Mouse (Mus musculus): ENCODE data around the gene Dnajb8. TPM values are rescaled to one million over a fixed set of nuclear protein-coding genes. Genes with fewer than 3 reads are reported as not detected.

Gene Dnajb8
- total and polyA plus RNA-seq, 2 experiments from 2014 or later, result not detected

- peak; percentile 70 for TF ChIP-seq CTCF (IDR thresholded peaks at IDR 0.05)
- Histone ChIP-seq H3K4me2 (ENCODE audit: low read depth, low read length, poor library complexity, severe bottlenecking) (no peak overlapping the region), H3K9ac (replicated peaks; ENCODE audit: low read length, poor library complexity, severe bottlenecking) (no peak overlapping the region), H3K4me1 (ENCODE audit: insufficient read depth, low read length) (no peaks in the 10 kb centered on the region), H3K27ac (ENCODE audit: low read depth, low read length) (no peak overlapping the region), H3K27me3 (ENCODE audit: insufficient read depth, low read length) (no peaks in the 10 kb centered on the region), H3K36me3 (ENCODE audit: insufficient read depth, low read length) (no peaks in the 10 kb centered on the region), H3K4me3 (ENCODE audit: low read depth, low read length) (no peak overlapping the region), H3K9me3 (ENCODE audit: low read length) (no peaks in the 10 kb centered on the region)
- peak; percentile 41 for DNase-seq (ENCODE audit: low spot score)
- ATAC-seq (ENCODE audit: low FRiP score), result peak; percentile 68; the same call in 1 of the 2 replicates
- 6% methylated on average over 15 of the region's 15 CpGs for WGBS
Observed at GRCm38 (mm10) chr6:88242604-88243003, 20.5 kb downstream of the Dnajb8 start.

- Histone ChIP-seq H3K4me2 (ENCODE audit: low read depth, low read length, poor library complexity, severe bottlenecking) (no peak overlapping the region), H3K9me3 (ENCODE audit: low read length) (no peaks in the 10 kb centered on the region), H3K4me3 (ENCODE audit: low read depth, low read length) (no peak overlapping the region), H3K4me1 (ENCODE audit: insufficient read depth, low read length) (no peaks in the 10 kb centered on the region), H3K9ac (replicated peaks; ENCODE audit: low read length, poor library complexity, severe bottlenecking) (no peak overlapping the region), H3K36me3 (ENCODE audit: insufficient read depth, low read length) (0 out of 2 replicates have a peak, but pooled peaks cover 3% of the 10 kb centered on the region), H3K27ac (ENCODE audit: low read depth, low read length) (no peak overlapping the region), H3K27me3 (ENCODE audit: insufficient read depth, low read length) (no peaks in the 10 kb centered on the region)
- WGBS, result 91% methylated on average over 1 of the region's 1 CpGs
- ATAC-seq (ENCODE audit: low FRiP score) (no peak), DNase-seq (ENCODE audit: low spot score) (peak; percentile 11)
- no peak for TF ChIP-seq CTCF (IDR thresholded peaks at IDR 0.05)
Observed at GRCm38 (mm10) chr6:88249231-88249630, 27.2 kb downstream of the Dnajb8 start.

- no peak for TF ChIP-seq CTCF (IDR thresholded peaks at IDR 0.05)
- Histone ChIP-seq H3K4me1 (ENCODE audit: insufficient read depth, low read length) (no peaks in the 10 kb centered on the region), H3K9me3 (ENCODE audit: low read length) (no peaks in the 10 kb centered on the region), H3K27ac (ENCODE audit: low read depth, low read length) (no peak overlapping the region), H3K4me2 (ENCODE audit: low read depth, low read length, poor library complexity, severe bottlenecking) (no peak overlapping the region), H3K36me3 (ENCODE audit: insufficient read depth, low read length) (0 out of 2 replicates have a peak, but pooled peaks cover 3% of the 10 kb centered on the region), H3K27me3 (ENCODE audit: insufficient read depth, low read length) (no peaks in the 10 kb centered on the region), H3K9ac (replicated peaks; ENCODE audit: low read length, poor library complexity, severe bottlenecking) (no peak overlapping the region), H3K4me3 (ENCODE audit: low read depth, low read length) (no peak overlapping the region)
- ATAC-seq (ENCODE audit: low FRiP score) (no peak), DNase-seq (ENCODE audit: low spot score) (no peak)
- 89% methylated on average over 1 of the region's 1 CpGs for WGBS
Observed at GRCm38 (mm10) chr6:88251396-88251795, 29.3 kb downstream of the Dnajb8 start.

- 83% methylated on average over 7 of the region's 7 CpGs for WGBS
- H3K36me3 ChIP-seq (ENCODE audit: insufficient read depth, low read length), result 0 out of 2 replicates have a peak, but pooled peaks cover 3% of the 10 kb centered on the region
- H3K27ac ChIP-seq (ENCODE audit: low read depth, low read length), result no peak overlapping the region
- no peak for TF ChIP-seq CTCF (IDR thresholded peaks at IDR 0.05)
- no peaks in the 10 kb centered on the region for H3K27me3 ChIP-seq (ENCODE audit: insufficient read depth, low read length)
- DNase-seq (ENCODE audit: low spot score), result no peak
- H3K9ac ChIP-seq (replicated peaks; ENCODE audit: low read length, poor library complexity, severe bottlenecking), result no peak overlapping the region
- H3K4me2 ChIP-seq (ENCODE audit: low read depth, low read length, poor library complexity, severe bottlenecking), result no peak overlapping the region
- no peaks in the 10 kb centered on the region for H3K4me1 ChIP-seq (ENCODE audit: insufficient read depth, low read length)
- no peak for ATAC-seq (ENCODE audit: low FRiP score)
- H3K9me3 ChIP-seq (ENCODE audit: low read length), result no peaks in the 10 kb centered on the region
- no peak overlapping the region for H3K4me3 ChIP-seq (ENCODE audit: low read depth, low read length)
Observed at GRCm38 (mm10) chr6:88251798-88252478, 29.9 kb downstream of the Dnajb8 start.

GRCm38 (mm10) chr6:88254082-88254481 is 32.0 kb downstream of the Dnajb8 start:
- no peak overlapping the region for H3K27ac ChIP-seq (ENCODE audit: low read depth, low read length)
- H3K9ac ChIP-seq (replicated peaks; ENCODE audit: low read length, poor library complexity, severe bottlenecking), result no peak overlapping the region
- 0 out of 2 replicates have a peak, but pooled peaks cover 3% of the 10 kb centered on the region for H3K36me3 ChIP-seq (ENCODE audit: insufficient read depth, low read length)
- H3K9me3 ChIP-seq (ENCODE audit: low read length), result no peaks in the 10 kb centered on the region
- ATAC-seq (ENCODE audit: low FRiP score) (no peak), DNase-seq (ENCODE audit: low spot score) (no peak)
- WGBS, result 80% methylated on average over 6 of the region's 6 CpGs
- no peak overlapping the region for H3K4me3 ChIP-seq (ENCODE audit: low read depth, low read length)
- TF ChIP-seq CTCF (IDR thresholded peaks at IDR 0.05), result no peak
- no peaks in the 10 kb centered on the region for H3K4me1 ChIP-seq (ENCODE audit: insufficient read depth, low read length)
- H3K27me3 ChIP-seq (ENCODE audit: insufficient read depth, low read length), result no peaks in the 10 kb centered on the region
- no peak overlapping the region for H3K4me2 ChIP-seq (ENCODE audit: low read depth, low read length, poor library complexity, severe bottlenecking)

GRCm38 (mm10) chr6:88255435-88255834 is 33.4 kb downstream of the Dnajb8 start:
- no peak overlapping the region for H3K4me2 ChIP-seq (ENCODE audit: low read depth, low read length, poor library complexity, severe bottlenecking)
- H3K27me3 ChIP-seq (ENCODE audit: insufficient read depth, low read length), result no peaks in the 10 kb centered on the region
- H3K27ac ChIP-seq (ENCODE audit: low read depth, low read length), result no peak overlapping the region
- H3K9ac ChIP-seq (replicated peaks; ENCODE audit: low read length, poor library complexity, severe bottlenecking), result no peak overlapping the region
- 0 out of 2 replicates have a peak, but pooled peaks cover 3% of the 10 kb centered on the region for H3K36me3 ChIP-seq (ENCODE audit: insufficient read depth, low read length)
- no peak for ATAC-seq (ENCODE audit: low FRiP score)
- TF ChIP-seq CTCF (IDR thresholded peaks at IDR 0.05), result no peak
- H3K4me1 ChIP-seq (ENCODE audit: insufficient read depth, low read length), result no peaks in the 10 kb centered on the region
- no peak for DNase-seq (ENCODE audit: low spot score)
- H3K9me3 ChIP-seq (ENCODE audit: low read length), result no peaks in the 10 kb centered on the region
- H3K4me3 ChIP-seq (ENCODE audit: low read depth, low read length), result no peak overlapping the region
- 59% methylated on average over 4 of the region's 4 CpGs for WGBS

All from midbrain, postnatal 0 days (tissue).